Mouse (Mus musculus): ENCODE results near the gene Rps6. TPM values are rescaled to one million over a fixed set of nuclear protein-coding genes. Genes with fewer than 3 reads are reported as not detected.

Gene Rps6
- polyA plus RNA-seq, 1 experiment, result 281 TPM

DNA sequence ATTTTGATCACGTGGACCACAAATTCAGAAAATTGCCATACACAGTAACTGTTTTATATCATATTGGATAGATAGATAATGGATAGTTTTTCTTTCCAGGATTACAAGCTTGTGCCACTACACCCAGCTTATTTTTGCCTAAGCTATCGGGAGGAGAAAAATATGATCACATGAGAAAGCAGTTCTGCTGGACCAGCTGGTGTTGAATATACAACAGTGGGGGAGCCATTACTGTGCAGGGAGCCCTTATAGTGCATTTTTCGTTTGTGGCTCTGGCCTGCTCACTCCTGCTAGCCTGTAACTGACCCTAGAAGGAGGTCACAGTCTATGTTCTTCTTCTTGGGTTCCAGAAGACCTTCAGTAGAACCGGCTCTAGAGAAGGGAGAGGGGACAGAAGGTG, 15.9 kb upstream of the Rps6 start:
- peak overlapping the region; percentile 98; the same call in 1 of the 2 replicates for H3K4me3 ChIP-seq (ENCODE audit: control insufficient read depth, low read depth, low read length)

GRCm38 (mm10) chr4:86871988-86872387, 14.8 kb upstream of the Rps6 start:
- Histone ChIP-seq H3K4me1 (ENCODE audit: control insufficient read depth, insufficient read depth, low read length) (peaks cover 4% of the 10 kb centered on the region), H3K36me3 (ENCODE audit: control insufficient read depth, insufficient read depth, low read length) (no peaks in the 10 kb centered on the region), H3K27ac (ENCODE audit: control insufficient read depth, insufficient read depth, low read depth, low read length) (no peak overlapping the region), H3K27me3 (ENCODE audit: control insufficient read depth, insufficient read depth, low read length) (peaks cover 5% of the 10 kb centered on the region), H3K4me3 (ENCODE audit: control insufficient read depth, low read depth, low read length) (no peak overlapping the region)
- no peak for TF ChIP-seq CTCF (IDR thresholded peaks at IDR 0.05; ENCODE audit: control insufficient read depth, insufficient read depth, insufficient replicate concordance, low read depth, low read length)
- TF ChIP-seq POLR2A (IDR thresholded peaks at IDR 0.05; ENCODE audit: control insufficient read depth, low read depth, low read length), result no peak

More for the DNA sequence above, 15.9 kb upstream of the Rps6 start:
- Histone ChIP-seq H3K27ac (ENCODE audit: control insufficient read depth, insufficient read depth, low read depth, low read length) (no peak overlapping the region), H3K4me1 (ENCODE audit: control insufficient read depth, insufficient read depth, low read length) (peaks cover 4% of the 10 kb centered on the region), H3K27me3 (ENCODE audit: control insufficient read depth, insufficient read depth, low read length) (peaks cover 5% of the 10 kb centered on the region), H3K36me3 (ENCODE audit: control insufficient read depth, insufficient read depth, low read length) (no peaks in the 10 kb centered on the region)
- no peak for TF ChIP-seq CTCF (IDR thresholded peaks at IDR 0.05; ENCODE audit: control insufficient read depth, insufficient read depth, insufficient replicate concordance, low read depth, low read length)
- no peak for TF ChIP-seq POLR2A (IDR thresholded peaks at IDR 0.05; ENCODE audit: control insufficient read depth, low read depth, low read length)

GRCm38 (mm10) chr4:86864087-86864486, 6.9 kb upstream of the Rps6 start:
- H3K27ac ChIP-seq (ENCODE audit: control insufficient read depth, insufficient read depth, low read depth, low read length), result no peak overlapping the region
- H3K27me3 ChIP-seq (ENCODE audit: control insufficient read depth, insufficient read depth, low read length), result no peaks in the 10 kb centered on the region
- H3K36me3 ChIP-seq (ENCODE audit: control insufficient read depth, insufficient read depth, low read length), result no peaks in the 10 kb centered on the region
- no peaks in the 10 kb centered on the region for H3K4me1 ChIP-seq (ENCODE audit: control insufficient read depth, insufficient read depth, low read length)
- H3K4me3 ChIP-seq (ENCODE audit: control insufficient read depth, low read depth, low read length), result no peak overlapping the region
- TF ChIP-seq POLR2A (IDR thresholded peaks at IDR 0.05; ENCODE audit: control insufficient read depth, low read depth, low read length), result no peak
- no peak for TF ChIP-seq CTCF (IDR thresholded peaks at IDR 0.05; ENCODE audit: control insufficient read depth, insufficient read depth, insufficient replicate concordance, low read depth, low read length)

DNA sequence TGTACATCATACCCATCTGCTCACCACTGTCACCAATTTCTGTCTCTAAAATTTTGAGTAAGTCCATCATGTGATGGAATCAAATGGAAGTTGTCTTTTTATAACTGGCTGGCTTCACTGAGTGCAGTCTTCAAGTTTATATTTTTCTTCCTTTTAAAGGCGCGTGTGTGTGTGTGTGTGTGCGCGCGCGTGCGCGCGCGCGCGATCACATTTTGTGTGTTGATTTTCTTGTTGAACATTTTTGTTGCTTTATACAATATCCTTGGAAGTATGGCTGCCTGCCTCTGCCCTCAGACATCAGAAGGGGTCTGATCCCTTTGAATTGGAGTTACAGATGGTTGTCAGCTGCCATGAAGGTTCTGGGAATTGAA, 843 bp upstream of the Rps6 start:
- Histone ChIP-seq H3K27me3 (ENCODE audit: control insufficient read depth, insufficient read depth, low read length) (no peaks in the 10 kb centered on the region), H3K4me1 (ENCODE audit: control insufficient read depth, insufficient read depth, low read length) (peaks cover 3% of the 10 kb centered on the region), H3K27ac (ENCODE audit: control insufficient read depth, insufficient read depth, low read depth, low read length) (no peak overlapping the region), H3K4me3 (ENCODE audit: control insufficient read depth, low read depth, low read length) (peak overlapping the region; percentile 98), H3K36me3 (ENCODE audit: control insufficient read depth, insufficient read depth, low read length) (no peaks in the 10 kb centered on the region)
- TF ChIP-seq CTCF (IDR thresholded peaks at IDR 0.05; ENCODE audit: control insufficient read depth, insufficient read depth, insufficient replicate concordance, low read depth, low read length) (no peak), POLR2A (IDR thresholded peaks at IDR 0.05; ENCODE audit: control insufficient read depth, low read depth, low read length) (no peak)

GRCm38 (mm10) chr4:86856304-86857112, 704 bp downstream of the Rps6 start:
- H3K27me3 ChIP-seq (ENCODE audit: control insufficient read depth, insufficient read depth, low read length), result no peaks in the 10 kb centered on the region
- H3K4me1 ChIP-seq (ENCODE audit: control insufficient read depth, insufficient read depth, low read length), result peaks cover 3% of the 10 kb centered on the region
- peak overlapping the region; percentile 87 for H3K27ac ChIP-seq (ENCODE audit: control insufficient read depth, insufficient read depth, low read depth, low read length)
- H3K36me3 ChIP-seq (ENCODE audit: control insufficient read depth, insufficient read depth, low read length), result no peaks in the 10 kb centered on the region
- peak overlapping the region; percentile 98 for H3K4me3 ChIP-seq (ENCODE audit: control insufficient read depth, low read depth, low read length)
- TF ChIP-seq CTCF (IDR thresholded peaks at IDR 0.05; ENCODE audit: control insufficient read depth, insufficient read depth, insufficient replicate concordance, low read depth, low read length) (no peak), POLR2A (IDR thresholded peaks at IDR 0.05; ENCODE audit: control insufficient read depth, low read depth, low read length) (no peak)

GRCm38 (mm10) chr4:86852813-86853590, 4.2 kb downstream of the Rps6 start:
- Histone ChIP-seq H3K27me3 (ENCODE audit: control insufficient read depth, insufficient read depth, low read length) (no peaks in the 10 kb centered on the region), H3K4me1 (ENCODE audit: control insufficient read depth, insufficient read depth, low read length) (peaks cover under 1% of the 10 kb centered on the region), H3K36me3 (ENCODE audit: control insufficient read depth, insufficient read depth, low read length) (no peaks in the 10 kb centered on the region), H3K4me3 (ENCODE audit: control insufficient read depth, low read depth, low read length) (no peak overlapping the region), H3K27ac (ENCODE audit: control insufficient read depth, insufficient read depth, low read depth, low read length) (no peak overlapping the region)
- TF ChIP-seq CTCF (IDR thresholded peaks at IDR 0.05; ENCODE audit: control insufficient read depth, insufficient read depth, insufficient replicate concordance, low read depth, low read length), result no peak
- no peak for TF ChIP-seq POLR2A (IDR thresholded peaks at IDR 0.05; ENCODE audit: control insufficient read depth, low read depth, low read length)

DNA sequence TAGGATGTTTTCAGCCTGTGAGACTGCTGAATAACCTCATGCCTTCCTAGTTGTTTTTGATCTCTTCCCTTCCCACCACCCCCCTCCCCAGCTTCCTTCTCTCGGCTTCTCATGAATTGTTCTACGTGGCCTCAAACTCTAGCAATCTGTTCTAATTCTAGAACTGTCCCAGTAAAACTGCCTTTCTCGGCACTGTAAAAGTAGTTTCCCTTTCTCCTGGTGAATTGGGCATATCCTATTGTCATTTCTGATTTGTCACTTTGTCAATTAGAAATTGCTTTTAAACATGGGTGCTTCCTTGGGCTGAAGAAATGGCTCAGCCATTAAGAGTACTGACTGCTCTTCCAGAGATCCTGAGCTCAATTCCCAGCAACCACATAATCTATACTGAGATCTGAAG, 5.2 kb downstream of the Rps6 start:
- H3K27ac ChIP-seq (ENCODE audit: control insufficient read depth, insufficient read depth, low read depth, low read length), result no peak overlapping the region
- H3K36me3 ChIP-seq (ENCODE audit: control insufficient read depth, insufficient read depth, low read length), result no peaks in the 10 kb centered on the region
- H3K27me3 ChIP-seq (ENCODE audit: control insufficient read depth, insufficient read depth, low read length), result no peaks in the 10 kb centered on the region
- no peaks in the 10 kb centered on the region for H3K4me1 ChIP-seq (ENCODE audit: control insufficient read depth, insufficient read depth, low read length)
- no peak for TF ChIP-seq CTCF (IDR thresholded peaks at IDR 0.05; ENCODE audit: control insufficient read depth, insufficient read depth, insufficient replicate concordance, low read depth, low read length)
- no peak for TF ChIP-seq POLR2A (IDR thresholded peaks at IDR 0.05; ENCODE audit: control insufficient read depth, low read depth, low read length)
- no peak overlapping the region for H3K4me3 ChIP-seq (ENCODE audit: control insufficient read depth, low read depth, low read length)

Data from testis, adult 2 months (tissue).